In genomic region chr10:75447489-75447888, GRCm38 (mm10) we compare ENCODE assay signal across 18 mouse cellular contexts. TPM values are rescaled to one million over a fixed set of nuclear protein-coding genes. Genes with fewer than 3 reads are reported as not detected.
DNase-seq lines count a peak whose midpoint lies in the region; ATAC-seq and TF ChIP-seq lines count a peak whose summit lies in the region.
"Had no signal": no experiment of that assay in that cellular context is flagged by ENCODE, and none has a peak within 500 bp of the region (broad histone marks: within the 10 kb centered on the region; RNA-seq: fewer than 3 reads in every experiment).

No protein-coding gene starts in this region.

- intact Hi-C loops in heart, postnatal 10 days (cut with DNase I), result no loop called here
- intact Hi-C loops in heart, postnatal 36 days (cut with DNase I), result no loop called here

- TF ChIP-seq CTCF in heart, postnatal 0 days (IDR thresholded peaks at IDR 0.05; ENCODE audit: low read depth), result no peak
- no peak for TF ChIP-seq CTCF in testis, adult 2 months (IDR thresholded peaks at IDR 0.05; ENCODE audit: control insufficient read depth, insufficient read depth, insufficient replicate concordance, low read depth, low read length)

- H3K4me2 ChIP-seq in heart, postnatal 0 days (ENCODE audit: low read depth, low read length), result no peak overlapping the region
- peak overlapping the region; percentile 39 for H3K4me2 ChIP-seq in myocyte (ENCODE audit: low read depth)
- H3K4me2 ChIP-seq: forebrain, embryonic 12.5 days; hindbrain, embryonic 15.5 days had no signal

- H3K79me2 ChIP-seq in myocyte (ENCODE audit: control insufficient read depth, insufficient read depth), result no peaks in the 10 kb centered on the region

- H3K27ac ChIP-seq in heart, postnatal 0 days (ENCODE audit: low read depth), result 0 out of 2 replicates have a peak overlapping the region, but pooled peaks have one; percentile 15
- no peak overlapping the region for H3K27ac ChIP-seq in testis, adult 2 months (ENCODE audit: control insufficient read depth, insufficient read depth, low read depth, low read length)
- H3K27ac ChIP-seq: forebrain, embryonic 12.5 days; hindbrain, embryonic 15.5 days had no signal

- no peak for TF ChIP-seq POLR2A in testis, adult 2 months (IDR thresholded peaks at IDR 0.05; ENCODE audit: control insufficient read depth, low read depth, low read length)
- TF ChIP-seq POLR2A in myocyte (IDR thresholded peaks at IDR 0.05; ENCODE audit: insufficient read length, low read depth), result no peak

- WGBS in heart, postnatal 0 days, result 79% methylated on average over 11 of the region's 11 CpGs

- DNase-seq in heart, adult 11 months, result peak; percentile 35
- DNase-seq in heart, postnatal 10 days, result no peak
- no peak for DNase-seq in heart, postnatal 0 days (ENCODE audit: low spot score)
- DNase-seq in heart, postnatal 36 days, result no peak
- no peak for DNase-seq in testis, postnatal 10 days (ENCODE audit: low spot score)
- DNase-seq in MN1 (ENCODE audit: low spot score), result no peak
- DNase-seq: adrenal gland, adult 8-10 months; adrenal gland, postnatal 36 days; cerebellum, adult 2 months; cerebellum, postnatal 10 days; forebrain, postnatal 0 days; gastrocnemius, postnatal 14 days; heart, postnatal 14 days; kidney, adult 11 months had no signal

- no peak for ATAC-seq in heart, postnatal 0 days (ENCODE audit: insufficient read depth, low read depth)
- ATAC-seq: forebrain, postnatal 0 days had no signal

- H3K4me1 ChIP-seq in heart, postnatal 0 days (ENCODE audit: control insufficient read depth, insufficient read depth), result peaks cover 55% of the 10 kb centered on the region
- peaks cover 25% of the 10 kb centered on the region for H3K4me1 ChIP-seq in testis, adult 2 months (ENCODE audit: control insufficient read depth, insufficient read depth, low read length)

- no peak for TF ChIP-seq EP300 in heart, postnatal 0 days (IDR thresholded peaks at IDR 0.05; ENCODE audit: low read depth)

- no peaks in the 10 kb centered on the region for H3K9me3 ChIP-seq in heart, postnatal 0 days (replicated peaks; ENCODE audit: control insufficient read depth, low read length)
- H3K9me3 ChIP-seq: forebrain, embryonic 12.5 days; hindbrain, embryonic 15.5 days had no signal

- no peak overlapping the region for H3ac ChIP-seq in myocyte (ENCODE audit: control insufficient read depth, insufficient read length)

- H3K36me3 ChIP-seq in heart, postnatal 0 days (replicated peaks; ENCODE audit: control insufficient read depth, insufficient read depth, low read length), result no peaks in the 10 kb centered on the region
- no peaks in the 10 kb centered on the region for H3K36me3 ChIP-seq in testis, adult 2 months (ENCODE audit: control insufficient read depth, insufficient read depth, low read length)
- no peaks in the 10 kb centered on the region for H3K36me3 ChIP-seq in myocyte (ENCODE audit: control insufficient read depth, insufficient read depth)
- H3K36me3 ChIP-seq: forebrain, embryonic 12.5 days; hindbrain, embryonic 15.5 days had no signal

- H3K27me3 ChIP-seq in heart, postnatal 0 days (ENCODE audit: control insufficient read depth, insufficient read depth, low read length), result no peaks in the 10 kb centered on the region
- H3K27me3 ChIP-seq in testis, adult 2 months (ENCODE audit: control insufficient read depth, insufficient read depth, low read length), result no peaks in the 10 kb centered on the region
- no peaks in the 10 kb centered on the region for H3K27me3 ChIP-seq in myocyte (ENCODE audit: control insufficient read depth, insufficient read depth, insufficient read length)
- H3K27me3 ChIP-seq: hindbrain, embryonic 15.5 days had no signal

- H3K4me3 ChIP-seq in heart, postnatal 0 days (ENCODE audit: low read depth, low read length), result no peak overlapping the region
- H3K4me3 ChIP-seq in testis, adult 2 months (ENCODE audit: control insufficient read depth, low read depth, low read length), result peak overlapping the region; percentile 87
- H3K4me3 ChIP-seq in myocyte, result no peak overlapping the region
- H3K4me3 ChIP-seq: forebrain, embryonic 12.5 days; hindbrain, embryonic 15.5 days had no signal

- H3K9ac ChIP-seq in heart, postnatal 0 days (replicated peaks; ENCODE audit: low read depth, low read length), result no peak overlapping the region
- H3K9ac ChIP-seq: forebrain, embryonic 12.5 days; forebrain, postnatal 0 days; hindbrain, embryonic 15.5 days had no signal

TF ChIP-seq in myocyte, 11 proteins besides CTCF, POLR2A, EP300 and RAD21:
- TF ChIP-seq TCF3 (IDR thresholded peaks at IDR 0.05; ENCODE audit: insufficient read length, low read depth) (peak; percentile 80), E2F4 (IDR thresholded peaks at IDR 0.05; ENCODE audit: insufficient read depth) (no peak), MYOG (IDR thresholded peaks at IDR 0.05; ENCODE audit: control insufficient read depth in 1 of 3, insufficient read depth in 1 of 3, insufficient read length in 2 of 3, low read depth in 2 of 3) (peak; percentile 73 to 85 (median 76)), MYOD1 (IDR thresholded peaks at IDR 0.05; ENCODE audit: control insufficient read depth in 1 of 3, insufficient read length in 2 of 3, low read depth in 2 of 3) (peak in 2 of 3 experiments; percentile 87 to 88), POLR2AphosphoS2 (IDR thresholded peaks at IDR 0.05; ENCODE audit: insufficient read length, low read depth) (no peak), TCF12 (IDR thresholded peaks at IDR 0.05; ENCODE audit: insufficient read depth, poor library complexity, severe bottlenecking) (peak; percentile 74)

RNA-seq across cellular contexts. Expression of gene Upb1, which starts 46.6 kb away (rescaled TPM):
- under 1 TPM; 0.17 to 0.24 TPM for total RNA-seq in heart, postnatal 10 days (2021)
- total RNA-seq in heart, postnatal 0 days (2014; rRNA removed; ENCODE audit: low replicate concordance), result 0.66 TPM in 1 of 2 replicates, not detected in the other
- polyA plus RNA-seq in heart, postnatal 0 days (2015; fragmentation: Nextera tagmentation; extraction: Ambion mirVana), result 0.86 and 1.1 TPM in 2 replicates
- total RNA-seq in heart, postnatal 36 days (2021), result 1 to 10 TPM in 1 of 2 experiments, under 1 TPM in 1; 0.65 to 1.3 TPM
- 0.13 and 0.20 TPM in 2 replicates for polyA plus RNA-seq in testis, adult 2 months (2012; rRNA removed)
- polyA plus RNA-seq in myocyte (2012; fragmentation: generic; extraction: Trizol), result 0.04 TPM
- polyA plus RNA-seq: forebrain, embryonic 12.5 days had no signal
